10 mouse cellular contexts compared by ENCODE assay signal in genomic region chr11:69683576-69683975, GRCm38 (mm10). TPM values are rescaled to one million over a fixed set of nuclear protein-coding genes. Genes with fewer than 3 reads are reported as not detected.
DNase-seq lines count a peak whose midpoint lies in the region; ATAC-seq and TF ChIP-seq lines count a peak whose summit lies in the region.
"Had no signal": no experiment of that assay in that cellular context is flagged by ENCODE, and none has a peak within 500 bp of the region (broad histone marks: within the 10 kb centered on the region; RNA-seq: fewer than 3 reads in every experiment).

No protein-coding gene starts in this region.

- DNase-seq in cerebellum, adult 9-11 months, result peak; percentile 57
- DNase-seq in cerebellum, postnatal 36 days, result no peak
- DNase-seq in kidney, postnatal 0 days (ENCODE audit: low spot score), result no peak
- DNase-seq in kidney, adult 9 months, result no peak
- DNase-seq in hindbrain, postnatal 0 days (ENCODE audit: low spot score), result no peak
- DNase-seq in embryo, embryonic 10 days (ENCODE audit: low spot score), result no peak
- DNase-seq: cerebellum, postnatal 14 days; kidney, adult 8-10 months had no signal

- no peaks in the 10 kb centered on the region for H3K27me3 ChIP-seq in kidney, postnatal 0 days (ENCODE audit: insufficient read depth, low read length)
- H3K27me3 ChIP-seq in hindbrain, postnatal 0 days (ENCODE audit: insufficient read depth, low read length), result no peaks in the 10 kb centered on the region
- H3K27me3 ChIP-seq in midbrain, embryonic 16.5 days (ENCODE audit: control insufficient read depth, insufficient read depth, low read depth, low read length), result no peaks in the 10 kb centered on the region

- 74% methylated on average over 7 of the region's 7 CpGs for WGBS in kidney, postnatal 0 days
- WGBS in hindbrain, postnatal 0 days, result 82% methylated on average over 7 of the region's 7 CpGs
- WGBS in midbrain, embryonic 16.5 days, result 83% methylated on average over 7 of the region's 7 CpGs

- peaks cover 23% of the 10 kb centered on the region for H3K4me1 ChIP-seq in kidney, postnatal 0 days (replicated peaks; ENCODE audit: insufficient read depth, low read length)
- peaks cover 32% of the 10 kb centered on the region for H3K4me1 ChIP-seq in hindbrain, postnatal 0 days (ENCODE audit: insufficient read depth, low read length)
- peaks cover 30% of the 10 kb centered on the region for H3K4me1 ChIP-seq in midbrain, embryonic 16.5 days (ENCODE audit: control insufficient read depth, insufficient read depth, low read length)

- H3K4me2 ChIP-seq in kidney, postnatal 0 days (ENCODE audit: low read length), result no peak overlapping the region
- peak overlapping the region; percentile 83; the same call in 1 of the 2 replicates for H3K4me2 ChIP-seq in hindbrain, postnatal 0 days (ENCODE audit: low read depth, low read length)
- peak overlapping the region; percentile 93 for H3K4me2 ChIP-seq in midbrain, embryonic 16.5 days (ENCODE audit: low read length)

- H3K27ac ChIP-seq in kidney, postnatal 0 days, result peak overlapping the region; percentile 65; the same call in 1 of the 2 replicates
- H3K27ac ChIP-seq in hindbrain, postnatal 0 days, result peak overlapping the region; percentile 84; the same call in 1 of the 2 replicates
- peak overlapping the region; percentile 89 for H3K27ac ChIP-seq in midbrain, embryonic 16.5 days (ENCODE audit: low read length)

- TF ChIP-seq CTCF in kidney, postnatal 0 days (IDR thresholded peaks at IDR 0.05; ENCODE audit: low read depth), result no peak
- TF ChIP-seq CTCF in hindbrain, postnatal 0 days (IDR thresholded peaks at IDR 0.05; ENCODE audit: low read depth), result no peak

- no peak for ATAC-seq in kidney, postnatal 0 days (replicated peaks; ENCODE audit: low FRiP score, low read depth)
- ATAC-seq in hindbrain, postnatal 0 days, result no peak
- ATAC-seq in midbrain, embryonic 16.5 days, result no peak
- no peak for ATAC-seq in cerebellum, adult (ENCODE audit: insufficient number of reproducible peaks, low FRiP score, low TSS enrichment)

- H3K4me3 ChIP-seq in kidney, postnatal 0 days (replicated peaks; ENCODE audit: low read depth, low read length), result no peak overlapping the region
- H3K4me3 ChIP-seq in hindbrain, postnatal 0 days (ENCODE audit: low read length), result no peak overlapping the region
- H3K4me3 ChIP-seq in midbrain, embryonic 16.5 days (ENCODE audit: low read depth, low read length), result peak overlapping the region; percentile 29

- H3K9ac ChIP-seq in kidney, postnatal 0 days (ENCODE audit: low read depth, low read length), result no peak overlapping the region
- no peak overlapping the region for H3K9ac ChIP-seq in hindbrain, postnatal 0 days (replicated peaks; ENCODE audit: low read length)
- H3K9ac ChIP-seq in midbrain, embryonic 16.5 days (ENCODE audit: low read depth, low read length), result peak overlapping the region; percentile 70; the same call in 1 of the 2 replicates

- H3K36me3 ChIP-seq in kidney, postnatal 0 days (ENCODE audit: insufficient read depth, low read length), result 0 out of 2 replicates have a peak, but pooled peaks cover 6% of the 10 kb centered on the region
- peaks cover 6% of the 10 kb centered on the region; the same call in 1 of the 2 replicates for H3K36me3 ChIP-seq in hindbrain, postnatal 0 days (ENCODE audit: insufficient read depth, low read length)
- H3K36me3 ChIP-seq in midbrain, embryonic 16.5 days (ENCODE audit: control insufficient read depth, insufficient read depth, low read length), result no peaks in the 10 kb centered on the region

- H3K9me3 ChIP-seq in kidney, postnatal 0 days (replicated peaks; ENCODE audit: low read length), result no peaks in the 10 kb centered on the region
- H3K9me3 ChIP-seq in hindbrain, postnatal 0 days (ENCODE audit: low read length), result no peaks in the 10 kb centered on the region
- H3K9me3 ChIP-seq in midbrain, embryonic 16.5 days (replicated peaks; ENCODE audit: control insufficient read depth, low read length, poor library complexity, severe bottlenecking), result no peaks in the 10 kb centered on the region

RNA-seq across cellular contexts. Expression of gene Senp3, which starts 1.7 kb away (rescaled TPM):
- 52.2 and 59.4 TPM in 2 replicates for polyA plus RNA-seq in kidney, postnatal 0 days (2015; fragmentation: Nextera tagmentation; extraction: Ambion mirVana)
- 68.6 and 90.4 TPM in 2 replicates for total RNA-seq in hindbrain, postnatal 0 days (2014; rRNA removed)
- 69.2 and 69.3 TPM in 2 replicates for polyA plus RNA-seq in hindbrain, postnatal 0 days (2015; fragmentation: Nextera tagmentation; extraction: Ambion mirVana)
- 94.0 and 98.5 TPM in 2 replicates for polyA plus RNA-seq in midbrain, embryonic 16.5 days (2015; fragmentation: Nextera tagmentation; extraction: Ambion mirVana)

RNA-seq across cellular contexts. Expression of gene Tnfsf13, which starts 2.0 kb away (rescaled TPM):
- polyA plus RNA-seq in kidney, postnatal 0 days (2015; fragmentation: Nextera tagmentation; extraction: Ambion mirVana), result 0.43 and 0.89 TPM in 2 replicates
- total RNA-seq in hindbrain, postnatal 0 days (2014; rRNA removed), result 0.14 and 1.8 TPM in 2 replicates
- 0.76 and 0.98 TPM in 2 replicates for polyA plus RNA-seq in hindbrain, postnatal 0 days (2015; fragmentation: Nextera tagmentation; extraction: Ambion mirVana)
- 0.53 and 0.66 TPM in 2 replicates for polyA plus RNA-seq in midbrain, embryonic 16.5 days (2015; fragmentation: Nextera tagmentation; extraction: Ambion mirVana)

RNA-seq across cellular contexts. Expression of gene Eif4a1, which starts 11.4 kb away (rescaled TPM):
- polyA plus RNA-seq in kidney, postnatal 0 days (2015; fragmentation: Nextera tagmentation; extraction: Ambion mirVana), result 468 and 493 TPM in 2 replicates
- total RNA-seq in hindbrain, postnatal 0 days (2014; rRNA removed), result 696 and 745 TPM in 2 replicates
- polyA plus RNA-seq in hindbrain, postnatal 0 days (2015; fragmentation: Nextera tagmentation; extraction: Ambion mirVana), result 427 and 463 TPM in 2 replicates
- 477 and 496 TPM in 2 replicates for polyA plus RNA-seq in midbrain, embryonic 16.5 days (2015; fragmentation: Nextera tagmentation; extraction: Ambion mirVana)

RNA-seq across cellular contexts. Expression of gene Tnfsf12, which starts 12.1 kb away (rescaled TPM):
- polyA plus RNA-seq in kidney, postnatal 0 days (2015; fragmentation: Nextera tagmentation; extraction: Ambion mirVana), result 14.1 and 15.8 TPM in 2 replicates
- 3.1 and 7.1 TPM in 2 replicates for total RNA-seq in hindbrain, postnatal 0 days (2014; rRNA removed)
- 5.0 and 6.0 TPM in 2 replicates for polyA plus RNA-seq in hindbrain, postnatal 0 days (2015; fragmentation: Nextera tagmentation; extraction: Ambion mirVana)
- 2.3 and 3.0 TPM in 2 replicates for polyA plus RNA-seq in midbrain, embryonic 16.5 days (2015; fragmentation: Nextera tagmentation; extraction: Ambion mirVana)

RNA-seq across cellular contexts. Expression of gene Tnfsfm13, which starts 12.3 kb away (rescaled TPM):
- polyA plus RNA-seq in kidney, postnatal 0 days (2015; fragmentation: Nextera tagmentation; extraction: Ambion mirVana), result 8.0 and 8.4 TPM in 2 replicates
- total RNA-seq in hindbrain, postnatal 0 days (2014; rRNA removed), result 0.94 and 4.6 TPM in 2 replicates
- 2.0 and 2.8 TPM in 2 replicates for polyA plus RNA-seq in hindbrain, postnatal 0 days (2015; fragmentation: Nextera tagmentation; extraction: Ambion mirVana)
- polyA plus RNA-seq in midbrain, embryonic 16.5 days (2015; fragmentation: Nextera tagmentation; extraction: Ambion mirVana), result 0.60 and 0.87 TPM in 2 replicates
